Mouse (Mus musculus): ENCODE measurements around the gene Sgk1. TPM values are rescaled to one million over a fixed set of nuclear protein-coding genes. Genes with fewer than 3 reads are reported as not detected.

Sgk1 gene
- total RNA-seq, 1 experiment from 2014 or later = 120 TPM

- no peak for DNase-seq
Observed at GRCm38 (mm10) chr10:21916301-21917071, 34.5 kb downstream of the Sgk1 start.

GRCm38 (mm10) chr10:21918016-21918749 is 36.2 kb downstream of the Sgk1 start:
- DNase-seq = no peak

- no peak for DNase-seq
Observed at GRCm38 (mm10) chr10:21918750-21919145, 36.8 kb downstream of the Sgk1 start.

- DNase-seq = no peak
Observed at GRCm38 (mm10) chr10:21920611-21921010, 38.6 kb downstream of the Sgk1 start.

- DNase-seq = no peak
Observed at GRCm38 (mm10) chr10:21922716-21923350, 40.8 kb downstream of the Sgk1 start.

GRCm38 (mm10) chr10:21923495-21923952 is 41.5 kb downstream of the Sgk1 start:
- peak; percentile 9 for DNase-seq

GRCm38 (mm10) chr10:21924051-21924720 is 42.2 kb downstream of the Sgk1 start:
- DNase-seq = no peak

- DNase-seq = no peak
Observed at GRCm38 (mm10) chr10:21926941-21927340, 45.0 kb downstream of the Sgk1 start.

- DNase-seq = no peak
Observed at GRCm38 (mm10) chr10:21930781-21931380, 48.9 kb downstream of the Sgk1 start.

GRCm38 (mm10) chr10:21932791-21933190 is 50.8 kb downstream of the Sgk1 start:
- no peak for DNase-seq

- no peak for DNase-seq
Observed at GRCm38 (mm10) chr10:21934826-21935225, 52.8 kb downstream of the Sgk1 start.

- no peak for DNase-seq
Observed at GRCm38 (mm10) chr10:21936513-21937221, 54.7 kb downstream of the Sgk1 start.

GRCm38 (mm10) chr10:21937222-21937605 is 55.2 kb downstream of the Sgk1 start:
- peak; percentile 9 for DNase-seq

GRCm38 (mm10) chr10:21938166-21938565 is 56.2 kb downstream of the Sgk1 start:
- no peak for DNase-seq

GRCm38 (mm10) chr10:21941235-21941634 is 59.3 kb downstream of the Sgk1 start:
- DNase-seq = no peak

GRCm38 (mm10) chr10:21943145-21943700 is 61.2 kb downstream of the Sgk1 start:
- DNase-seq = no peak

GRCm38 (mm10) chr10:21945195-21945594 is 63.2 kb downstream of the Sgk1 start:
- no peak for DNase-seq

GRCm38 (mm10) chr10:21946751-21947351 is 64.9 kb downstream of the Sgk1 start:
- no peak for DNase-seq

GRCm38 (mm10) chr10:21952520-21952919 is 70.5 kb downstream of the Sgk1 start:
- no peak for DNase-seq

GRCm38 (mm10) chr10:21961111-21961510 is 79.1 kb downstream of the Sgk1 start:
- no peak for DNase-seq

- no peak for DNase-seq
Observed at GRCm38 (mm10) chr10:21963005-21963404, 81.0 kb downstream of the Sgk1 start.

All from adrenal gland, postnatal 25 days (tissue).